Mouse (Mus musculus) liver, embryonic 11.5 days (tissue): ENCODE measurements around the gene Gm14419. TPM values are rescaled to one million over a fixed set of nuclear protein-coding genes. Genes with fewer than 3 reads are reported as not detected.
"Not testable (repeated sequence)": the region's sequence is repeated elsewhere in the genome, so short reads cannot be mapped to it uniquely, and the experiment has no call there.

Experiments used
- ATAC-seq: fragments of 200-750 bp; cut with Nextera tagmentation; replicated peaks from 2 replicates; pipeline ENCODE4 v1.8.0; 2017; ENCODE audit warnings: moderate number of reproducible peaks, mild to moderate bottlenecking, moderate TSS enrichment, moderate library complexity; ENCODE audit not compliant: low FRiP score
- DNase-seq: peaks from one replicate; pipeline ENCODE4 v3.0.0-alpha.2; 2017; ENCODE audit warnings: low spot score
- H3K27ac ChIP-seq: fragments of 300-500 bp; sonication (generic); 2 replicates; pipeline ENCODE4 v1.5.1; 2014; ENCODE audit warnings: mild to moderate bottlenecking, low read depth, low read length, control low read depth
- H3K27me3 ChIP-seq: fragments of 300-500 bp; sonication (generic); replicated peaks from 2 replicates; pipeline ENCODE4 v1.6.1; 2014; ENCODE audit warnings: low read length, mixed read lengths; ENCODE audit not compliant: control insufficient read depth, insufficient read depth
- H3K36me3 ChIP-seq: fragments of 300-500 bp; sonication (generic); 2 replicates; pipeline ENCODE4 v1.6.1; 2014; ENCODE audit warnings: mild to moderate bottlenecking, low read length, moderate library complexity, mixed read lengths; ENCODE audit not compliant: control insufficient read depth, insufficient read depth
- H3K4me1 ChIP-seq: fragments of 300-500 bp; sonication (generic); replicated peaks from 2 replicates; pipeline ENCODE4 v1.6.1; 2014; ENCODE audit warnings: low read length, mixed read lengths; ENCODE audit not compliant: control insufficient read depth, insufficient read depth
- H3K4me2 ChIP-seq: fragments of 300-500 bp; sonication (generic); 2 replicates; pipeline ENCODE4 v1.6.1; 2014; ENCODE audit warnings: mild to moderate bottlenecking, control low read depth, moderate library complexity
- H3K4me3 ChIP-seq: fragments of 300-500 bp; sonication (generic); 2 replicates; pipeline ENCODE4 v1.5.1; 2014; ENCODE audit warnings: low read depth, low read length, control low read depth
- H3K9ac ChIP-seq: fragments of 300-500 bp; sonication (generic); 2 replicates; pipeline ENCODE4 v1.6.1; 2014; ENCODE audit warnings: low read depth, low read length, control low read depth
- H3K9me3 ChIP-seq: fragments of 300-500 bp; sonication (generic); 2 replicates; pipeline ENCODE4 v1.6.1; 2016; ENCODE audit warnings: low read length, inconsistent platforms, mixed read lengths; ENCODE audit not compliant: control insufficient read depth
- WGBS: fragments of 180-500 bp; shearing (Covaris S2); extraction: QIAGEN DNeasy Blood & Tissue Kit; methylation state at CpG from one replicate; pipeline ENCODE4 v1.1.7; 2014; 5-methylcytosine and 5-hydroxymethylcytosine counted together
- polyA plus RNA-seq: library from polyadenylated mRNA; unstranded; fragments of >200 nt; fragmentation: Nextera tagmentation; extraction: Ambion mirVana; gene quantifications from 2 replicates; pipeline ENCODE4 v1.2.1, GENCODE M21; 2014

Gm14419 gene
- polyA plus RNA-seq = 6.7 and 7.4 TPM in 2 replicates

DNA sequence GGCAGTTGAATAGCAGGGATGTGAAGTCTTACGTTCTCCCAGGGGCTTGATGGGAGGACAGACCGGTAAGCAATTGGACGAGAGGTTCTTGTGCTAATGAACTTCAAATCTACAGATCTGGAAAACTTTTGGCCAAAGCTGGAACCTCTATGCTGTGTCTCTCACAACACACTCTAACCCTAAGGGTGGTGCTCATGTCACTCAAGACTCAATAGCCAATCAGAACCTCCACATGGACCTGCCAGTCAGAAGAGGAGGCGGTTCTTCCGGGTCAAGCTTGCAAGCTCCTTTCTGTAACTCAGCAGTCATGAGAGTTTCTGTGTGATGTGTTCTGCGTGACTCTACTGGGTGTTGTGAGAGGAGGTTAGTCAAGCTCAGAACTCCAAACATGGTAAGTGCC lies at the start of gene Gm14419:
Gm14419 (plus strand) TSS at position 301 of the 400 bp plus-strand sequence.
- H3K27me3 ChIP-seq, H3K27ac ChIP-seq, H3K4me2 ChIP-seq, H3K4me1 ChIP-seq, H3K9ac ChIP-seq, H3K9me3 ChIP-seq, H3K4me3 ChIP-seq, ATAC-seq, H3K36me3 ChIP-seq, DNase-seq: not testable (repeated sequence)
- no CpG with 5 or more reads among the region's 6 CpGs for WGBS

Other genes starting within 250 kb of the Gm14419 start
- 9.7 and 10.1 TPM in 2 replicates for gene Gm14295, start 202.3 kb upstream of the Gm14419 start, polyA plus RNA-seq
- gene Gm14408, start 169.8 kb upstream of the Gm14419 start, polyA plus RNA-seq = not detected in 2 replicates
- 11.3 and 12.2 TPM in 2 replicates for gene Gm14296, start 73.1 kb upstream of the Gm14419 start, polyA plus RNA-seq
- gene Gm14401, start 73.4 kb downstream of the Gm14419 start, polyA plus RNA-seq = 0.19 TPM in 1 of 2 replicates, not detected in the other
- 13.1 and 13.2 TPM in 2 replicates for gene Gm14410, start 205.5 kb downstream of the Gm14419 start, polyA plus RNA-seq